Mouse (Mus musculus) E14TG2a.4 (cell line): ENCODE data around the gene Kif3c.

Experiments
- CTCF ChIP-seq: conservative IDR thresholded peaks from 2 replicates; pipeline ENCODE4 v1.5.1; 2014; ENCODE audit warnings: low read length
- POU5F1 ChIP-seq: IDR thresholded peaks from 2 replicates; pipeline ENCODE4 v1.6.1; 2014; ENCODE audit warnings: low read length, borderline replicate concordance

GRCm38 (mm10) chr12:3389394-3389793 is 24.5 kb downstream of the Kif3c start:
- no peak for TF ChIP-seq CTCF
- TF ChIP-seq POU5F1, result no peak
